Mouse (Mus musculus) intestine, embryonic 16.5 days (tissue): ENCODE measurements at regions not wholly inside any gene's neighbourhood (a gene's known extent, or its start where the extent isn't known, plus 50 kb on each side); places are given as distances from the start of the nearest gene placed in this dataset.

Experiments
- ATAC-seq: fragments of 200-750 bp; cut with Nextera tagmentation; 2 replicates; pipeline ENCODE4 v1.8.0; 2017; ENCODE audit warnings: moderate TSS enrichment, moderate library complexity
- H3K27ac ChIP-seq: fragments of 300-500 bp; sonication (generic); 2 replicates; pipeline ENCODE4 v1.5.1; 2014; ENCODE audit warnings: mild to moderate bottlenecking, low read length
- H3K27me3 ChIP-seq: fragments of 300-500 bp; sonication (generic); replicated peaks from 2 replicates; pipeline ENCODE4 v1.6.1; 2014; ENCODE audit warnings: low read length, control low read depth, mixed read lengths; ENCODE audit not compliant: control insufficient read depth, insufficient read depth
- H3K36me3 ChIP-seq: fragments of 300-500 bp; sonication (generic); 2 replicates; pipeline ENCODE4 v1.6.1; 2014; ENCODE audit warnings: low read length, control low read depth; ENCODE audit not compliant: control insufficient read depth, insufficient read depth
- H3K4me1 ChIP-seq: fragments of 300-500 bp; sonication (generic); 2 replicates; pipeline ENCODE4 v1.6.1; 2014; ENCODE audit warnings: low read length, control low read depth, mixed read lengths; ENCODE audit not compliant: control insufficient read depth, insufficient read depth
- H3K4me2 ChIP-seq: fragments of 300-500 bp; sonication (generic); 2 replicates; pipeline ENCODE4 v1.6.1; 2014; ENCODE audit warnings: low read depth, low read length, control low read depth
- H3K4me3 ChIP-seq: fragments of 300-500 bp; sonication (generic); 2 replicates; pipeline ENCODE4 v1.5.1; 2014; ENCODE audit warnings: mild to moderate bottlenecking, low read length
- H3K9ac ChIP-seq: fragments of 300-500 bp; sonication (generic); 2 replicates; pipeline ENCODE4 v1.6.1; 2014; ENCODE audit warnings: low read depth, low read length
- H3K9me3 ChIP-seq: fragments of 300-500 bp; sonication (generic); 2 replicates; pipeline ENCODE4 v1.6.1; 2016; ENCODE audit warnings: low read length, control low read depth; ENCODE audit not compliant: control insufficient read depth
- WGBS: fragments of 180-500 bp; shearing (Covaris S2); extraction: QIAGEN DNeasy Blood & Tissue Kit; methylation state at CpG from one replicate; pipeline ENCODE4 v1.1.7; 2014; 5-methylcytosine and 5-hydroxymethylcytosine counted together

DNA sequence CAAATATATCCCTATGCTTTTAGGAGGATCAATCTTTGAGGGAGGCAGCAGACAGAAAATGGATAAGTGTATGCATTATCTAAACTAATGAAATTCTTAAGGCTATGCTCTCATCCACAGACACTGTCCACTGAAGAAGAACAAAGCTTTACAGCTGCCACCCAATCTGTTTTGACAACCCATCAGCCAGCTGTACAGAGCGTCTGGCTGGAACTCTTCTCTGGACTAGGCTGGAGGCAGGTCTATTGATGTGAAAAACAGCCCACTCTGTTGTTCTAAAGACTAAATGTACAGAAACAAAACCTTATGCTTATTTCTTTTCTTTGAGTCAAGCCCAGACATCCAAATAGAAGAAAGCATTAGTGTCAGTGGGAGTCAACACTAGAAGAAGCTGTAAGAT, 58.7 kb upstream of the Col1a2 start:
- Histone ChIP-seq H3K27ac (no peak overlapping the region), H3K9me3 (no peaks in the 10 kb centered on the region), H3K4me2 (no peak overlapping the region), H3K9ac (no peak overlapping the region), H3K27me3 (no peaks in the 10 kb centered on the region), H3K4me1 (no peaks in the 10 kb centered on the region), H3K4me3 (no peak overlapping the region), H3K36me3 (no peaks in the 10 kb centered on the region)
- WGBS, result 61% methylated on average over 1 of the region's 1 CpGs
- ATAC-seq, result no peak

DNA sequence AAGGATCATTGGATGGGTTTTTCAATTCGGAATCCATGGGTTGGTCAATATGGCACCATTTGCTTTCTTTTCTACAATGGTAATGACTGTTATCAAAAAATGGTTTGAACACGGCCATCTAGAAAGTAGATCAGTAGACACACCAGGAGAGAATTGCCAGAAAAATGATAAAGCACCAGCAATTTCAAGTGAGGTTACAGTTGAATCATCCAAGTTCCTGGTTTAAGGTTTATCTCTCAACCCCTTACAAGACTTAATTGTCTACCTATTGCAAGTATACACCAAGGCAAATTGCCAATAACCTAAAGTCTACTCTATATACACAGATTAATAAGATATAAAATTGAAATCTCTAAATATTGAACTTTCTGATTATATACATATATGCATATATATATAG, 53.4 kb upstream of the Col1a2 start:
- ATAC-seq, result no peak
- Histone ChIP-seq H3K4me1 (peaks cover 6% of the 10 kb centered on the region; the same call in 1 of the 2 replicates), H3K4me3 (no peak overlapping the region), H3K27ac (no peak overlapping the region), H3K9me3 (no peaks in the 10 kb centered on the region), H3K9ac (no peak overlapping the region), H3K27me3 (no peaks in the 10 kb centered on the region), H3K4me2 (no peak overlapping the region), H3K36me3 (no peaks in the 10 kb centered on the region)
- 93% methylated on average over 2 of the region's 2 CpGs for WGBS
